Mouse (Mus musculus): Measurements from ENCODE around the gene Sbsn.

GRCm38 (mm10) chr7:30777081-30777579 lies 25.9 kb downstream of the Sbsn start:
- TF ChIP-seq CTCF (IDR thresholded peaks at IDR 0.05) (no peak), EP300 (IDR thresholded peaks at IDR 0.05) (no peak)
